Comparison of ENCODE assay signal across 8 mouse cellular contexts in the genomic region with DNA sequence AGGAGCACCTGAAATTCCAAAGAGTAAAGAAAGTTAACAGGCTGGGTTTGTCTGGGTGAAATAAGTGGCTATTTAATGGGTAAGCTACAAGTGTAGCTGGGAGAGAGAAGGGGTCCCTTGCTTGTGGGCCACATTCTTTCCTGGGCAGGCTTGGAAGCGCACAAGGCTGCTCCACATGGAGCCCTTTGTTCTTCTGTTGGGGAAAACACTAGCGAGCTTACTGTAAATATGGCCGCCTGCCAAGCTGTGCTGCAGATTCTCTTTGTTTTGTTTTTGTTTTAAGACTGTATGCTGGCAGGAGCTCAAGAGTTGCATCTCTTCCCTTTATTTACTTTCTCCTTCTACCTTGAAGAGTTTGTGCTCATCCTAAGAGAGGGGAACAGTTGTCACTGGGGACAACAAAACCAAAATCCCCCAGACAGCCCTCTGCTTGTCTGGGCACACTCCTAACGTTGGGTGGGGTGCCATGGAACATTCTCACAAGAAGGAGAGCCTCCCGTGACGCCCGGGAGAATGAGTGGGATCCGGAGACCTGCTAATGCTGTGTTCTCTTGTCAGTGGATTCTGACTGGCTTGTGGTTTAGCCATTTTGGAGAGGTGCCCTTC.
DNase-seq lines count a peak whose midpoint lies in the region; ATAC-seq lines count a peak whose summit lies in the region.

No protein-coding gene starts in this region.

- no peak overlapping the region for H3K4me3 ChIP-seq in kidney, embryonic 16.5 days (ENCODE audit: low read length)
- H3K4me3 ChIP-seq in forebrain, embryonic 14.5 days (ENCODE audit: low read depth, low read length), result no peak overlapping the region
- H3K4me3 ChIP-seq in stomach, embryonic 15.5 days (replicated peaks), result no peak overlapping the region

- 69% methylated on average over 8 of the region's 8 CpGs for WGBS in kidney, embryonic 16.5 days
- 33% methylated on average over 8 of the region's 8 CpGs for WGBS in forebrain, embryonic 14.5 days
- 47% methylated on average over 8 of the region's 8 CpGs for WGBS in stomach, embryonic 15.5 days

- peak; percentile 26 for DNase-seq in kidney, adult 18-20 months
- DNase-seq in brain, adult 2 months (ENCODE audit: low read depth, low spot score), result peak; percentile 73
- peak; percentile 87 for DNase-seq in forebrain, embryonic 14.5 days (ENCODE audit: low spot score)
- DNase-seq in lung, adult 18-20 months, result peak; percentile 45 to 58
- DNase-seq in frontal cortex, postnatal 14 days (ENCODE audit: low spot score in 2 of 2), result no peak

- H3K27me3 ChIP-seq in kidney, embryonic 16.5 days (ENCODE audit: insufficient read depth, low read length), result no peaks in the 10 kb centered on the region
- H3K27me3 ChIP-seq in forebrain, embryonic 14.5 days (replicated peaks; ENCODE audit: control insufficient read depth, insufficient read depth, low read length), result no peaks in the 10 kb centered on the region
- no peaks in the 10 kb centered on the region for H3K27me3 ChIP-seq in stomach, embryonic 15.5 days (replicated peaks)

- H3K4me1 ChIP-seq in kidney, embryonic 16.5 days (ENCODE audit: insufficient read depth, low read length), result no peaks in the 10 kb centered on the region
- H3K4me1 ChIP-seq in forebrain, embryonic 14.5 days (ENCODE audit: control insufficient read depth, insufficient read depth, low read length), result peaks cover 6% of the 10 kb centered on the region
- no peaks in the 10 kb centered on the region for H3K4me1 ChIP-seq in stomach, embryonic 15.5 days

- no peaks in the 10 kb centered on the region for H3K9me3 ChIP-seq in kidney, embryonic 16.5 days (ENCODE audit: low read length)
- no peaks in the 10 kb centered on the region for H3K9me3 ChIP-seq in forebrain, embryonic 14.5 days (replicated peaks; ENCODE audit: control insufficient read depth, low read length)
- H3K9me3 ChIP-seq in stomach, embryonic 15.5 days, result no peaks in the 10 kb centered on the region

- H3K4me2 ChIP-seq in kidney, embryonic 16.5 days (replicated peaks; ENCODE audit: low read depth, low read length), result no peak overlapping the region
- no peak overlapping the region for H3K4me2 ChIP-seq in forebrain, embryonic 14.5 days (ENCODE audit: low read length)
- no peak overlapping the region for H3K4me2 ChIP-seq in stomach, embryonic 15.5 days

- H3K9ac ChIP-seq in kidney, embryonic 16.5 days (replicated peaks; ENCODE audit: low read length), result no peak overlapping the region
- H3K9ac ChIP-seq in forebrain, embryonic 14.5 days (ENCODE audit: low read length), result no peak overlapping the region
- H3K9ac ChIP-seq in stomach, embryonic 15.5 days, result no peak overlapping the region

- no peak overlapping the region for H3K27ac ChIP-seq in kidney, embryonic 16.5 days (ENCODE audit: low read length)
- H3K27ac ChIP-seq in forebrain, embryonic 14.5 days (ENCODE audit: low read depth, low read length), result no peak overlapping the region
- no peak overlapping the region; the same call in 1 of the 2 replicates for H3K27ac ChIP-seq in stomach, embryonic 15.5 days

- H3K36me3 ChIP-seq in kidney, embryonic 16.5 days (ENCODE audit: insufficient read depth, low read length), result no peaks in the 10 kb centered on the region
- H3K36me3 ChIP-seq in forebrain, embryonic 14.5 days (ENCODE audit: control insufficient read depth, insufficient read depth, low read length), result no peaks in the 10 kb centered on the region
- H3K36me3 ChIP-seq in stomach, embryonic 15.5 days, result no peaks in the 10 kb centered on the region

- ATAC-seq in kidney, embryonic 16.5 days (ENCODE audit: low FRiP score, low TSS enrichment), result no peak
- ATAC-seq in forebrain, embryonic 14.5 days, result peak; percentile 89
- 0 out of 2 replicates have a peak, but pooled peaks have one; percentile 18 for ATAC-seq in stomach, embryonic 15.5 days (ENCODE audit: insufficient read depth, low FRiP score, low read depth)
- ATAC-seq in monocyte, adult 5-6 weeks (replicated peaks; ENCODE audit: insufficient number of reproducible peaks, low FRiP score, low TSS enrichment, poor library complexity, severe bottlenecking), result no peak

Comparison
In these comparisons a context has a peak if more than half of its experiments do, and no peak if none do; other contexts are left out.
1. DNase-seq: peak in kidney, adult 18-20 months (single experiment), brain, adult 2 months (single experiment), forebrain, embryonic 14.5 days (single experiment) and lung, adult 18-20 months (2 of 2); none in frontal cortex, postnatal 14 days (0 of 2).
2. ATAC-seq: peak in forebrain, embryonic 14.5 days (single experiment) and stomach, embryonic 15.5 days (single experiment); none in kidney, embryonic 16.5 days (single experiment) and monocyte, adult 5-6 weeks (single experiment).